Mouse (Mus musculus) gastrocnemius, adult 2 months (tissue): Measurements from ENCODE around the gene Gm4631. TPM values are rescaled to one million over a fixed set of nuclear protein-coding genes. Genes with fewer than 3 reads are reported as not detected.
"Not testable (repeated sequence)": the region's sequence is repeated elsewhere in the genome, so short reads cannot be mapped to it uniquely, and the experiment has no call there.

Experiments
- DNase-seq: peaks from one replicate; pipeline ENCODE4 v3.0.0; 2022
- H3K27ac ChIP-seq: fragments of 200-600 bp; 2 replicates; pipeline ENCODE4 v1.8.1; 2022; ENCODE audit warnings: mild to moderate bottlenecking
- H3K4me3 ChIP-seq: fragments of 200-600 bp; 2 replicates; pipeline ENCODE4 v1.8.1; 2022; ENCODE audit warnings: mild to moderate bottlenecking, moderate library complexity
- intact Hi-C: fragments of 180-260 bp; cut with DNase I; formaldehyde crosslinking; loops from one replicate; pipeline ENCODE4 v1.15.1; 2025
- long read RNA-seq, 2 experiments: library from polyadenylated mRNA; stranded (forward); transcript quantifications; one replicate each; pipeline ENCODE4 v2.0.0; 2021
- total RNA-seq, 2 experiments: library from RNA; stranded (reverse); gene quantifications; 2 replicates each; pipeline ENCODE4 v1.2.3; 2021

Gene Gm4631
- 10 to 100 TPM; 37.5 to 47.3 TPM for total RNA-seq
- long read RNA-seq, experiment 1, partial matches to known transcripts: 2 of 5 reads
- long read RNA-seq, experiment 1, other reads (novel, unspliced or antisense): 3 of 5 reads
- long read RNA-seq, experiment 2, partial matches to known transcripts: 3 of 3 reads
- long read RNA-seq, experiment 2, other reads (novel, unspliced or antisense): 0 of 3 reads

DNA sequence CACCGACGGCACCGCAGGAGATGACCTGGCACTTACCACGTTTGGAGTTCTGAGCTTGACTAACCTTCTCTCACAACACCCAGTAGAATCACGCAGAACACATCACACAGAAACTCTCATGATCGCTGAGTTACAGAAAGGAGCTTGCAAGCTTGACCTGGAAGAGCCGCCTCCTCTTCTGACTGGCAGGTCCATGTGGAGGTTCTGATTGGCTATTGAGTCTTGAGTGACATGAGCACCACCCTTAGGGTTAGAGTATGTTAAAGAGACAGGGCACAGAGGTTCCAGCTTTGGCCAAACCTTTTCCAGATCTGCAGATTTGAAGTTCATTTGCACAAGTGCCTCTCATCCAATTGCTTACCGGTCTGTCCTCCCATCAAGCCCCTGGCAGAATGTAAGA is at the start of gene Gm4631:
Gene Gm4631 (minus strand): TSS at position 101 of the 400 bp plus-strand sequence.
- intact Hi-C loops, DNase-seq, H3K27ac ChIP-seq, H3K4me3 ChIP-seq: not testable (repeated sequence)

DNA sequence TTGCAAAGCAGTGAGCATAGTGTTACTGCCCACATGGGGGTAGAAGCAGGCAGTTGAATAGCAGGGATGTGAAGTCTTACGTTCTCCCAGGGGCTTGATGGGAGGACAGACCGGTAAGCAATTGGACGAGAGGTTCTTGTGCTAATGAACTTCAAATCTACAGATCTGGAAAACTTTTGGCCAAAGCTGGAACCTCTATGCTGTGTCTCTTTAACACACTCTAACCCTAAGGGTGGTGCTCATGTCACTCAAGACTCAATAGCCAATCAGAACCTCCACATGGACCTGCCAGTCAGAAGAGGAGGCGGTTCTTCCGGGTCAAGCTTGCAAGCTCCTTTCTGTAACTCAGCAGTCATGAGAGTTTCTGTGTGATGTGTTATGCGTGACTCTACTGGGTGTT is 34.1 kb upstream of the Gm4631 start, which contains the start of gene Zfp968:
Gene Zfp968 (plus strand): TSS at position 301 of the 400 bp plus-strand sequence.
- intact Hi-C loops, H3K27ac ChIP-seq, H3K4me3 ChIP-seq, DNase-seq: not testable (repeated sequence)

DNA sequence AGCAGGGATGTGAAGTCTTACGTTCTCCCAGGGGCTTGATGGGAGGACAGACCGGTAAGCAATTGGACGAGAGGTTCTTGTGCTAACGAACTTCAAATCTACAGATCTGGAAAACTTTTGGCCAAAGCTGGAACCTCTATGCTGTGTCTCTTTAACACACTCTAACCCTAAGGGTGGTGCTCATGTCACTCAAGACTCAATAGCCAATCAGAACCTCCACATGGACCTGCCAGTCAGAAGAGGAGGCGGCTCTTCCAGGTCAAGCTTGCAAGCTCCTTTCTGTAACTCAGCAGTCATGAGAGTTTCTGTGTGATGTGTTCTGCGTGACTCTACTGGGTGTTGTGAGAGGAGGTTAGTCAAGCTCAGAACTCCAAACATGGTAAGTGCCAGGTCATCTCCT is 63.2 kb downstream of the Gm4631 start, which contains the start of gene Gm14440:
Gene Gm14440 (plus strand): TSS at position 301 of the 400 bp plus-strand sequence.
- intact Hi-C loops: not testable (repeated sequence)

More for the DNA sequence above, 63.2 kb downstream of the Gm4631 start, which contains the start of gene Gm14440:
- not testable (repeated sequence) for H3K27ac ChIP-seq, DNase-seq, H3K4me3 ChIP-seq

Other genes starting within 250 kb of the Gm4631 start
- 10 to 100 TPM in 1 of 2 experiments, 1 to 10 TPM in 1; 8.2 to 11.2 TPM for gene Gm14399, start 196.2 kb downstream of the Gm4631 start, total RNA-seq
- 1 to 10 TPM in 1 of 2 experiments, under 1 TPM in 1; 0.59 to 1.0 TPM for gene Gm14443, start 162.3 kb downstream of the Gm4631 start, total RNA-seq
- gene Gm14391, start 131.3 kb downstream of the Gm4631 start, total RNA-seq: 10 to 100 TPM; 53.5 to 54.7 TPM
- under 1 TPM in 1 of 2 experiments, not detected in 1; 0.08 TPM for gene Gm14440, start 63.1 kb downstream of the Gm4631 start, total RNA-seq
- gene Zfp968, start 34.2 kb upstream of the Gm4631 start, total RNA-seq: 1 to 10 TPM; 6.7 to 8.0 TPM
- 1 to 10 TPM; 3.7 to 3.8 TPM for gene Gm4724, start 97.6 kb upstream of the Gm4631 start, total RNA-seq
- 1 to 10 TPM; 5.6 to 6.0 TPM for gene Zfp965, start 131.8 kb upstream of the Gm4631 start, total RNA-seq